Mouse (Mus musculus): Measurements from ENCODE around the gene Col11a2. TPM values are rescaled to one million over a fixed set of nuclear protein-coding genes. Genes with fewer than 3 reads are reported as not detected.
A peak's percentile ranks its signal among the peaks of the same experiment; 100 is the strongest.

The Col11a2 gene
- polyA plus RNA-seq, 2 experiments = 0.06 to 0.55 TPM

DNA sequence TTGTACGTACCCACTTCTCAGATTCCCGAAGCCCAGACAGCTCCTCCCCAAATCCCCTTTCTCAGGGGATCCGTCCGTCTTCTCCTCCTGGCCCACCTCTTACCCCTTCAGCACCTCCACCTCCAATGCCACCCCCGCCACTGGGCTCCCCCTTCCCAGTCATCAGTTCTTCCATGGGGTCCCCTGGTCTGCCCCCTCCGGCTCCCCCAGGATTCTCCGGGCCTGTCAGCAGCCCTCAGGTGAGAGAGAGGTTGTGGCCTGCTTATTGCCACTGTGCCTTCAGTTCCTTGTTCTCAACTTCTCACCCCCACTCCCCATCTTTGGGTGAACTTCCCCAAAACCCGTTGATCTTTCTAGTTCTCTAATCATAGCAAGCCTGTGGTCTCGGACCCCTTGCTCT is 6.4 kb upstream of the Col11a2 start:
- H3K4me3 ChIP-seq (ENCODE audit: insufficient read depth in 1 of 2, low read depth in 2 of 2, low read length in 2 of 2) = peak overlapping the region; percentile 82 to 86
- TF ChIP-seq EP300 (IDR thresholded peaks at IDR 0.05; ENCODE audit: low read depth) = no peak
- TF ChIP-seq CTCF (IDR thresholded peaks at IDR 0.05; ENCODE audit: low read depth) = no peak
- peaks cover 15% of the 10 kb centered on the region for H3K36me3 ChIP-seq (replicated peaks; ENCODE audit: control insufficient read depth, insufficient read depth, low read depth)
- no peaks in the 10 kb centered on the region for H3K27me3 ChIP-seq (ENCODE audit: control insufficient read depth, insufficient read depth, low read length)
- H3K4me1 ChIP-seq (replicated peaks; ENCODE audit: control insufficient read depth in 2 of 2, insufficient read depth in 2 of 2, low read length in 1 of 2) = peaks cover 5 to 22% of the 10 kb centered on the region in 2 experiments; a peak in 3 of 4 replicates
- ATAC-seq (ENCODE audit: insufficient read depth) = no peak
- H3K4me2 ChIP-seq (ENCODE audit: low read depth) = peak overlapping the region; percentile 87
- WGBS (ENCODE audit: insufficient replicate concordance) = 15% methylated on average over 9 of the region's 9 CpGs
- no peaks in the 10 kb centered on the region for H3K9me3 ChIP-seq (ENCODE audit: control insufficient read depth, low read length)
- H3K27ac ChIP-seq = no peak overlapping the region; the same call in 1 of the 2 replicates
- H3K9ac ChIP-seq (replicated peaks) = peak overlapping the region; percentile 83
- DNase-seq (ENCODE audit: low read depth in 3 of 3, low spot score in 3 of 3) = no peak

DNA sequence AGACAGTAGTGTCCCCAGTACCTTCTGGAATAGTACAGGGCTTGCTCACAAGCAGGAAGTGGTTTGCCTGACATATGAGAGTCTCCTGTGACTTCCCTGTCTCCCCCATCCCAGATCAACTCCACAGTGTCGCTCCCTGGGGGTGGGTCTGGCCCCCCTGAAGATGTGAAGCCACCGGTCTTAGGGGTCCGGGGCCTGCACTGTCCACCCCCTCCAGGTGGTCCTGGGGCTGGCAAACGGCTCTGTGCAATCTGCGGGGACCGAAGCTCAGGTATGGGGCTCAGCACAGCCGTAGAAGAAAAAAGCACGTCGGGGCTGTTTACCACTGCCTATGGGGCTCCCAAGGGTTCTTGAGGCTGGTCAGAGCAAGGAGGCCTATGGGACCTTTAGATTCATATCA is 5.8 kb upstream of the Col11a2 start:
- Histone ChIP-seq H3K27ac (no peak overlapping the region), H3K27me3 (ENCODE audit: control insufficient read depth, insufficient read depth, low read length) (no peaks in the 10 kb centered on the region), H3K9ac (replicated peaks) (no peak overlapping the region; the same call in 1 of the 2 replicates), H3K9me3 (ENCODE audit: control insufficient read depth, low read length) (no peaks in the 10 kb centered on the region), H3K4me3 (ENCODE audit: insufficient read depth in 1 of 2, low read depth in 2 of 2, low read length in 2 of 2) (peak overlapping the region; percentile 82 to 86; a peak in 2 of 4 replicates), H3K36me3 (replicated peaks; ENCODE audit: control insufficient read depth, insufficient read depth, low read depth) (peaks cover 13% of the 10 kb centered on the region), H3K4me2 (ENCODE audit: low read depth) (peak overlapping the region; percentile 87), H3K4me1 (replicated peaks; ENCODE audit: control insufficient read depth in 2 of 2, insufficient read depth in 2 of 2, low read length in 1 of 2) (peaks cover 5 to 17% of the 10 kb centered on the region in 2 experiments; a peak in 3 of 4 replicates)
- DNase-seq (ENCODE audit: low read depth in 3 of 3, low spot score in 3 of 3) (no peak), ATAC-seq (ENCODE audit: insufficient read depth) (no peak)
- WGBS (ENCODE audit: insufficient replicate concordance) = 80% methylated on average over 9 of the region's 9 CpGs
- TF ChIP-seq CTCF (IDR thresholded peaks at IDR 0.05; ENCODE audit: low read depth) = no peak
- TF ChIP-seq EP300 (IDR thresholded peaks at IDR 0.05; ENCODE audit: low read depth) = no peak

DNA sequence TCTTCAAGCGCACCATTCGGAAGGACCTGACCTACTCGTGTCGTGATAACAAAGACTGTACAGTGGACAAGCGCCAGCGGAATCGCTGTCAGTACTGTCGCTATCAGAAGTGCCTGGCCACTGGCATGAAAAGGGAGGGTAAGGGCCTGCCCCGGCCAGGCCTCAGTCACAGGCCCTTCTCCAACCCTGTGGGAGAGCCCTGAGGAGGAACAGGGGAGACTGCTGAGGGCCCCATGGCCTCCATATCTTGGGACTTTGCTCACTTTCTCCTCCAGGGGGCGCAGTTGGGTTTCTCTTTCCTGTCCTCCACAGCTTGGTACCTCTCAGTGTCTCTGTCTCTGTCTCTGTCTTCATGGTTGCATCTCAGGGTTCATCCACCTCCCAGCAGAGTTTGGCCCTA is 5.2 kb upstream of the Col11a2 start:
- H3K9me3 ChIP-seq (ENCODE audit: control insufficient read depth, low read length) = no peaks in the 10 kb centered on the region
- peak; percentile 89 for TF ChIP-seq CTCF (IDR thresholded peaks at IDR 0.05; ENCODE audit: low read depth)
- TF ChIP-seq EP300 (IDR thresholded peaks at IDR 0.05; ENCODE audit: low read depth) = no peak
- H3K9ac ChIP-seq (replicated peaks) = no peak overlapping the region
- H3K27me3 ChIP-seq (ENCODE audit: control insufficient read depth, insufficient read depth, low read length) = peaks cover 1% of the 10 kb centered on the region; the same call in 1 of the 2 replicates
- DNase-seq (ENCODE audit: low read depth in 3 of 3, low spot score in 3 of 3) (peak; percentile 54 to 64 (median 54)), ATAC-seq (ENCODE audit: insufficient read depth) (no peak)
- H3K27ac ChIP-seq = no peak overlapping the region
- WGBS (ENCODE audit: insufficient replicate concordance) = 66% methylated on average over 10 of the region's 10 CpGs
- H3K4me3 ChIP-seq (ENCODE audit: insufficient read depth in 1 of 2, low read depth in 2 of 2, low read length in 2 of 2) = no peak overlapping the region
- peaks cover 5 to 17% of the 10 kb centered on the region in 2 experiments; a peak in 3 of 4 replicates for H3K4me1 ChIP-seq (replicated peaks; ENCODE audit: control insufficient read depth in 2 of 2, insufficient read depth in 2 of 2, low read length in 1 of 2)
- H3K36me3 ChIP-seq (replicated peaks; ENCODE audit: control insufficient read depth, insufficient read depth, low read depth) = peaks cover 9% of the 10 kb centered on the region
- H3K4me2 ChIP-seq (ENCODE audit: low read depth) = no peak overlapping the region

DNA sequence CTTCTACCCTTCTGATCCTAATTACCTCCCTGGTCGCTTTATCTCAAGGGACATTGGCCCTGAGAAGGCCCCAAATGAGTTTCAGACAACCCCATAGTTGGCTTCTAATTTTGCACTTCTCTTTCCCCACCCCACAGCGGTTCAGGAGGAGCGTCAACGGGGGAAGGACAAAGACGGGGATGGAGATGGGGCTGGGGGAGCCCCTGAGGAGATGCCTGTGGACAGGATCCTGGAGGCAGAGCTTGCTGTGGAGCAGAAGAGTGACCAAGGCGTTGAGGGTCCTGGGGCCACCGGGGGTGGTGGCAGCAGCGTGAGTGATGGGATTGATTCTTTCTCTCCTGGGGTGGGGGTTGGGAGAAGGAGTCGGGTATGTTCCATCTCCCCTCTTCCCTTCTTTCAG is 3.7 kb upstream of the Col11a2 start:
- Histone ChIP-seq H3K9me3 (ENCODE audit: control insufficient read depth, low read length) (no peaks in the 10 kb centered on the region), H3K4me3 (ENCODE audit: insufficient read depth in 1 of 2, low read depth in 2 of 2, low read length in 2 of 2) (no peak overlapping the region), H3K36me3 (replicated peaks; ENCODE audit: control insufficient read depth, insufficient read depth, low read depth) (peaks cover 4% of the 10 kb centered on the region), H3K9ac (replicated peaks) (no peak overlapping the region), H3K4me2 (ENCODE audit: low read depth) (no peak overlapping the region), H3K27me3 (ENCODE audit: control insufficient read depth, insufficient read depth, low read length) (peaks cover 6% of the 10 kb centered on the region), H3K4me1 (replicated peaks; ENCODE audit: control insufficient read depth in 2 of 2, insufficient read depth in 2 of 2, low read length in 1 of 2) (peaks cover 0 to 9% of the 10 kb centered on the region in 2 experiments; a peak in 2 of 4 replicates), H3K27ac (no peak overlapping the region)
- no peak for ATAC-seq (ENCODE audit: insufficient read depth)
- no peak for TF ChIP-seq CTCF (IDR thresholded peaks at IDR 0.05; ENCODE audit: low read depth)
- TF ChIP-seq EP300 (IDR thresholded peaks at IDR 0.05; ENCODE audit: low read depth) = no peak
- WGBS (ENCODE audit: insufficient replicate concordance) = 88% methylated on average over 9 of the region's 9 CpGs
- no peak for DNase-seq (ENCODE audit: low read depth in 3 of 3, low spot score in 3 of 3)

DNA sequence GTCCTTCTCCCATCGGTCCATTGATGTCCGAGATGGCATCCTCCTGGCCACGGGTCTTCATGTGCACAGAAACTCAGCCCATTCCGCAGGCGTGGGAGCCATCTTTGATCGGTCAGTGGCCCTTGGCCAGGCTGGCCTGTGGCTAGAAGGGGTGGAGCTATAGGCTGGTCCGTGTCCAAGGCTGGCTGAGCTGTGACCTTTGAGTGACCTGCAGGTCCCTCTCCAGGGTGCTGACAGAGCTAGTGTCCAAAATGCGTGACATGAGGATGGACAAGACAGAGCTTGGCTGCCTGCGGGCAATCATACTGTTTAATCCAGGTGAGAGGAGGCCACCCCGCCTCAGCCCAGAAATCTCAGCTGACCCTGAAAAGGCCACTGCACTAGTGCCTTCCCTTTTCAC is 2.6 kb upstream of the Col11a2 start:
- Histone ChIP-seq H3K9me3 (ENCODE audit: control insufficient read depth, low read length) (no peaks in the 10 kb centered on the region), H3K4me3 (ENCODE audit: insufficient read depth in 1 of 2, low read depth in 2 of 2, low read length in 2 of 2) (no peak overlapping the region), H3K4me1 (replicated peaks; ENCODE audit: control insufficient read depth in 2 of 2, insufficient read depth in 2 of 2, low read length in 1 of 2) (peaks cover 0 to 7% of the 10 kb centered on the region in 2 experiments; a peak in 2 of 4 replicates), H3K27me3 (ENCODE audit: control insufficient read depth, insufficient read depth, low read length) (peaks cover 6% of the 10 kb centered on the region), H3K4me2 (ENCODE audit: low read depth) (no peak overlapping the region), H3K36me3 (replicated peaks; ENCODE audit: control insufficient read depth, insufficient read depth, low read depth) (peaks cover 4% of the 10 kb centered on the region), H3K9ac (replicated peaks) (no peak overlapping the region), H3K27ac (no peak overlapping the region)
- WGBS (ENCODE audit: insufficient replicate concordance) = 79% methylated on average over 10 of the region's 10 CpGs
- no peak for ATAC-seq (ENCODE audit: insufficient read depth)
- DNase-seq (ENCODE audit: low read depth in 3 of 3, low spot score in 3 of 3) = no peak
- TF ChIP-seq CTCF (IDR thresholded peaks at IDR 0.05; ENCODE audit: low read depth) = no peak
- no peak for TF ChIP-seq EP300 (IDR thresholded peaks at IDR 0.05; ENCODE audit: low read depth)

All from liver, embryonic 14.5 days (tissue).